Mouse (Mus musculus) CH12.LX (cell line): ENCODE measurements around the gene Ascl5.

ENCODE experiments used
- BHLHE40 ChIP-seq: IDR thresholded peaks from 2 replicates; pipeline ENCODE4 v1.6.1; 2011; ENCODE audit warnings: mild to moderate bottlenecking, low read depth, low read length, improper control_type of control experiment
- CHD1 ChIP-seq: IDR thresholded peaks from 2 replicates; pipeline ENCODE4 v1.6.1; 2012; ENCODE audit warnings: low read depth, low read length, improper control_type of control experiment, inconsistent platforms
- CTCF ChIP-seq, 2 experiments: IDR thresholded peaks in 1 of 2; conservative IDR thresholded peaks in 1 of 2; 2 replicates each; pipeline ENCODE4 v1.5.1; 2011 to 2012; ENCODE audit warnings: low read depth in 2 of 2, low read length in 2 of 2, improper control_type of control experiment in 1 of 2, inconsistent platforms in 1 of 2, mild to moderate bottlenecking in 1 of 2, moderate library complexity in 1 of 2
- EP300 ChIP-seq: IDR thresholded peaks from 2 replicates; pipeline ENCODE4 v1.6.1; 2011; ENCODE audit warnings: low read length, improper control_type of control experiment
- MAFK ChIP-seq: IDR thresholded peaks from 2 replicates; pipeline ENCODE4 v1.6.1; 2011; ENCODE audit warnings: low read length, improper control_type of control experiment; ENCODE audit not compliant: insufficient replicate concordance
- MAX ChIP-seq: IDR thresholded peaks from 2 replicates; pipeline ENCODE4 v1.6.1; 2011; ENCODE audit warnings: low read length, improper control_type of control experiment
- MAZ ChIP-seq: IDR thresholded peaks from 2 replicates; pipeline ENCODE4 v1.6.1; 2012; ENCODE audit warnings: low read depth, mild to moderate bottlenecking, inconsistent platforms, low read length, improper control_type of control experiment, moderate library complexity
- MXI1 ChIP-seq: IDR thresholded peaks from 2 replicates; pipeline ENCODE4 v1.6.1; 2011; ENCODE audit warnings: mild to moderate bottlenecking, low read depth, low read length, improper control_type of control experiment
- POLR2A ChIP-seq: IDR thresholded peaks from 2 replicates; pipeline ENCODE4 v1.6.1; 2011; ENCODE audit warnings: low read depth, mild to moderate bottlenecking, improper control_type of control experiment, low read length
- RAD21 ChIP-seq: IDR thresholded peaks from 2 replicates; pipeline ENCODE4 v1.6.1; 2011; ENCODE audit warnings: low read depth, mild to moderate bottlenecking, low read length, improper control_type of control experiment, moderate library complexity
- TCF12 ChIP-seq: IDR thresholded peaks from 2 replicates; pipeline ENCODE4 v1.6.1; 2014; ENCODE audit warnings: low read depth, mild to moderate bottlenecking, inconsistent platforms, low read length, improper control_type of control experiment
- USF1 ChIP-seq: IDR thresholded peaks from 2 replicates; pipeline ENCODE4 v1.6.1; 2014; ENCODE audit warnings: low read depth, mild to moderate bottlenecking, inconsistent platforms, low read length, improper control_type of control experiment
- ZNF384 ChIP-seq: IDR thresholded peaks from 2 replicates; pipeline ENCODE4 v1.6.1; 2012; ENCODE audit warnings: low read depth, low read length, improper control_type of control experiment, inconsistent platforms

- TF ChIP-seq CTCF (conservative IDR thresholded peaks at IDR 0.05 in 1 of 2, IDR thresholded peaks at IDR 0.05 in 1 of 2; ENCODE audit: low read depth in 2 of 2, low read length in 2 of 2) (no peak), CHD1 (no peak), POLR2A (no peak), MAZ (no peak), BHLHE40 (no peak), USF1 (no peak), ZNF384 (no peak), TCF12 (no peak), MAX (no peak), RAD21 (no peak), EP300 (no peak), MXI1 (no peak), MAFK (no peak)
Observed at GRCm38 (mm10) chr1:136017307-136017706, 33.3 kb upstream of the Ascl5 start.
